Mouse (Mus musculus): Measurements from ENCODE around the gene Lif.

GRCm38 (mm10) chr11:4209556-4209955 lies 47.8 kb upstream of the Lif start:
- TF ChIP-seq CTCF (IDR thresholded peaks at IDR 0.05; ENCODE audit: borderline replicate concordance, control insufficient read depth, extremely low read depth, insufficient read depth, low read length, poor library complexity), result no peak
- no peak for TF ChIP-seq POLR2A (IDR thresholded peaks at IDR 0.05; ENCODE audit: control insufficient read depth, extremely low read depth, insufficient read depth, low read length, poor library complexity)
